Mouse (Mus musculus) heart, adult 2 months (tissue): ENCODE results near the gene Mrpl2.

Source experiments
- CTCF ChIP-seq: fragments of 200-600 bp; IDR thresholded peaks from 2 replicates; pipeline ENCODE4 v1.8.1; 2022; ENCODE audit warnings: antibody characterized with exemption, mild to moderate bottlenecking, moderate library complexity
- POLR2A ChIP-seq: fragments of 200-500 bp; IDR thresholded peaks from 2 replicates; pipeline ENCODE4 v1.6.1; 2011; ENCODE audit warnings: mild to moderate bottlenecking, low read depth, low read length, control low read depth; ENCODE audit not compliant: insufficient read depth

- TF ChIP-seq CTCF = no peak
- no peak for TF ChIP-seq POLR2A
Observed at GRCm38 (mm10) chr17:46627409-46627808, 18.6 kb upstream of the Mrpl2 start.
